Mouse (Mus musculus) olfactory bulb, adult 2 months (tissue): ENCODE results near the gene Fgfbp1. TPM values are rescaled to one million over a fixed set of nuclear protein-coding genes. Genes with fewer than 3 reads are reported as not detected.

Experiments used
- H3K27ac ChIP-seq: fragments of 200-500 bp; 2 replicates; pipeline ENCODE4 v1.5.1; 2012; ENCODE audit warnings: low read depth, low read length; ENCODE audit not compliant: insufficient read depth
- H3K4me1 ChIP-seq: fragments of 200-500 bp; 2 replicates; pipeline ENCODE4 v1.6.1; 2012; ENCODE audit warnings: low read length; ENCODE audit not compliant: control insufficient read depth, insufficient read depth
- H3K4me3 ChIP-seq: fragments of 200-500 bp; 2 replicates; pipeline ENCODE4 v1.5.1; 2012; ENCODE audit warnings: mild to moderate bottlenecking, low read depth, low read length, moderate library complexity; ENCODE audit not compliant: insufficient read depth
- CTCF ChIP-seq: fragments of 200-500 bp; IDR thresholded peaks from 2 replicates; pipeline ENCODE4 v1.5.1; 2012; ENCODE audit warnings: low read depth, mild to moderate bottlenecking, low read length, moderate library complexity; ENCODE audit not compliant: insufficient read depth
- POLR2A ChIP-seq: fragments of 200-500 bp; IDR thresholded peaks from 2 replicates; pipeline ENCODE4 v1.6.1; 2012; ENCODE audit warnings: mild to moderate bottlenecking, low read depth, low read length, moderate library complexity; ENCODE audit not compliant: insufficient read depth
- WGBS: fragments of 180-500 bp; shearing (Covaris S2); methylation state at CpG from one replicate; pipeline ENCODE4 v1.1.7; 2018; 5-methylcytosine and 5-hydroxymethylcytosine counted together
- polyA plus RNA-seq: library from polyadenylated mRNA; stranded (reverse); fragments of >200 nt; gene quantifications from 2 replicates; pipeline ENCODE4 v1.2.4, GENCODE M21; 2012; ENCODE audit warnings: low replicate concordance; ENCODE audit not compliant: missing spikeins, insufficient read depth, insufficient read length

Gene Fgfbp1
- polyA plus RNA-seq, 1 experiment, result not detected

- H3K4me3 ChIP-seq, result no peak overlapping the region
- no peak overlapping the region for H3K27ac ChIP-seq
- TF ChIP-seq POLR2A, result no peak
- TF ChIP-seq CTCF, result no peak
- 52% methylated on average over 1 of the region's 1 CpGs for WGBS
- no peaks in the 10 kb centered on the region for H3K4me1 ChIP-seq
Observed at GRCm38 (mm10) chr5:43976821-43977561, 4.6 kb downstream of the Fgfbp1 start.

- Histone ChIP-seq H3K4me1 (no peaks in the 10 kb centered on the region), H3K27ac (no peak overlapping the region), H3K4me3 (no peak overlapping the region)
- TF ChIP-seq CTCF (no peak), POLR2A (no peak)
- WGBS, result 90% methylated on average over 6 of the region's 6 CpGs
Observed at GRCm38 (mm10) chr5:43974166-43974565, 7.4 kb downstream of the Fgfbp1 start.

GRCm38 (mm10) chr5:43971156-43971555, 10.4 kb downstream of the Fgfbp1 start:
- TF ChIP-seq POLR2A, result no peak
- no peak for TF ChIP-seq CTCF
- no peak overlapping the region for H3K27ac ChIP-seq
- 78% methylated on average over 2 of the region's 2 CpGs for WGBS
- no peaks in the 10 kb centered on the region for H3K4me1 ChIP-seq
- no peak overlapping the region for H3K4me3 ChIP-seq

- WGBS, result 89% methylated on average over 2 of the region's 2 CpGs
- no peak for TF ChIP-seq POLR2A
- no peak for TF ChIP-seq CTCF
- H3K4me3 ChIP-seq, result no peak overlapping the region
- H3K27ac ChIP-seq, result no peak overlapping the region
- no peaks in the 10 kb centered on the region for H3K4me1 ChIP-seq
Observed at GRCm38 (mm10) chr5:43970532-43970931, 11.0 kb downstream of the Fgfbp1 start.

GRCm38 (mm10) chr5:43968634-43969033, 12.9 kb downstream of the Fgfbp1 start:
- WGBS, result 57% methylated on average over 2 of the region's 2 CpGs
- Histone ChIP-seq H3K4me3 (no peak overlapping the region), H3K27ac (no peak overlapping the region), H3K4me1 (no peaks in the 10 kb centered on the region)
- no peak for TF ChIP-seq CTCF
- TF ChIP-seq POLR2A, result no peak

GRCm38 (mm10) chr5:43961056-43961455, 20.5 kb downstream of the Fgfbp1 start:
- Histone ChIP-seq H3K4me3 (no peak overlapping the region), H3K4me1 (no peaks in the 10 kb centered on the region), H3K27ac (no peak overlapping the region)
- TF ChIP-seq POLR2A, result no peak
- TF ChIP-seq CTCF, result no peak
- WGBS, result 95% methylated on average over 3 of the region's 3 CpGs

- 68% methylated on average over 3 of the region's 3 CpGs for WGBS
- TF ChIP-seq POLR2A, result no peak
- Histone ChIP-seq H3K27ac (no peak overlapping the region), H3K4me3 (no peak overlapping the region), H3K4me1 (no peaks in the 10 kb centered on the region)
Observed at GRCm38 (mm10) chr5:43959884-43960440, 21.6 kb downstream of the Fgfbp1 start.

- Histone ChIP-seq H3K27ac (no peak overlapping the region), H3K4me1 (peaks cover 5% of the 10 kb centered on the region), H3K4me3 (no peak overlapping the region)
- WGBS, result 41% methylated on average over 1 of the region's 1 CpGs
- TF ChIP-seq CTCF, result no peak
- no peak for TF ChIP-seq POLR2A
Observed at GRCm38 (mm10) chr5:43953241-43953640, 28.3 kb downstream of the Fgfbp1 start.

GRCm38 (mm10) chr5:43948748-43949275, 32.8 kb downstream of the Fgfbp1 start:
- 6% methylated on average over 8 of the region's 8 CpGs for WGBS
- no peak overlapping the region for H3K27ac ChIP-seq
- no peak for TF ChIP-seq POLR2A
- no peak for TF ChIP-seq CTCF
- H3K4me1 ChIP-seq, result peaks cover 9% of the 10 kb centered on the region
- H3K4me3 ChIP-seq, result no peak overlapping the region
